Mouse (Mus musculus): ENCODE measurements around the gene Zzz3. TPM values are rescaled to one million over a fixed set of nuclear protein-coding genes. Genes with fewer than 3 reads are reported as not detected.

The Zzz3 gene
- polyA plus RNA-seq, 1 experiment from 2014 or later = 22.8 TPM

GRCm38 (mm10) chr3:152397335-152397940 lies 2.2 kb downstream of the Zzz3 start:
- no peak for DNase-seq (ENCODE audit: low spot score)
- H3K4me1 ChIP-seq (replicated peaks; ENCODE audit: control insufficient read depth, insufficient read depth) = no peaks in the 10 kb centered on the region; the same call in none of the 2 replicates
- H3K27me3 ChIP-seq (ENCODE audit: control insufficient read depth, insufficient read depth, low read length) = no peaks in the 10 kb centered on the region
- H3K9me3 ChIP-seq (ENCODE audit: control insufficient read depth, low read length) = no peaks in the 10 kb centered on the region
- peak; percentile 25 for TF ChIP-seq CTCF (IDR thresholded peaks at IDR 0.05; ENCODE audit: low read depth)
- TF ChIP-seq EP300 (optimal IDR thresholded peaks at IDR 0.05) = no peak
- H3K9ac ChIP-seq (ENCODE audit: low read length) = peak overlapping the region; percentile 94
- WGBS = 33% methylated on average over 9 of the region's 9 CpGs
- peak overlapping the region; percentile 100 for H3K27ac ChIP-seq (replicated peaks)
- H3K4me2 ChIP-seq (replicated peaks; ENCODE audit: low read depth) = peak overlapping the region; percentile 71
- no peak for ATAC-seq (ENCODE audit: low FRiP score, low TSS enrichment)
- peak overlapping the region; percentile 73 for H3K4me3 ChIP-seq (ENCODE audit: low read depth, low read length)
- no peaks in the 10 kb centered on the region for H3K36me3 ChIP-seq (ENCODE audit: control insufficient read depth, insufficient read depth, low read length)

GRCm38 (mm10) chr3:152400441-152400840 lies 5.2 kb downstream of the Zzz3 start:
- Histone ChIP-seq H3K27me3 (ENCODE audit: control insufficient read depth, insufficient read depth, low read length) (no peaks in the 10 kb centered on the region), H3K4me3 (ENCODE audit: low read depth, low read length) (no peak overlapping the region), H3K4me2 (replicated peaks; ENCODE audit: low read depth) (no peak overlapping the region), H3K4me1 (replicated peaks; ENCODE audit: control insufficient read depth, insufficient read depth) (no peaks in the 10 kb centered on the region; the same call in none of the 2 replicates), H3K27ac (replicated peaks) (peak overlapping the region; percentile 45; the same call in 1 of the 2 replicates), H3K9me3 (ENCODE audit: control insufficient read depth, low read length) (no peaks in the 10 kb centered on the region), H3K9ac (ENCODE audit: low read length) (no peak overlapping the region), H3K36me3 (ENCODE audit: control insufficient read depth, insufficient read depth, low read length) (no peaks in the 10 kb centered on the region)
- ATAC-seq (ENCODE audit: low FRiP score, low TSS enrichment) = no peak
- DNase-seq (ENCODE audit: low spot score) = no peak
- WGBS = 51% methylated on average over 5 of the region's 5 CpGs
- TF ChIP-seq CTCF (IDR thresholded peaks at IDR 0.05; ENCODE audit: low read depth) = no peak
- no peak for TF ChIP-seq EP300 (optimal IDR thresholded peaks at IDR 0.05)

- H3K9ac ChIP-seq (ENCODE audit: low read length) = no peak overlapping the region
- DNase-seq (ENCODE audit: low spot score) (no peak), ATAC-seq (ENCODE audit: low FRiP score, low TSS enrichment) (no peak)
- no peaks in the 10 kb centered on the region; the same call in none of the 2 replicates for H3K4me1 ChIP-seq (replicated peaks; ENCODE audit: control insufficient read depth, insufficient read depth)
- H3K4me2 ChIP-seq (replicated peaks; ENCODE audit: low read depth) = no peak overlapping the region
- no peaks in the 10 kb centered on the region for H3K36me3 ChIP-seq (ENCODE audit: control insufficient read depth, insufficient read depth, low read length)
- no peak for TF ChIP-seq CTCF (IDR thresholded peaks at IDR 0.05; ENCODE audit: low read depth)
- TF ChIP-seq EP300 (optimal IDR thresholded peaks at IDR 0.05) = no peak
- 82% methylated on average over 3 of the region's 3 CpGs for WGBS
- no peaks in the 10 kb centered on the region for H3K9me3 ChIP-seq (ENCODE audit: control insufficient read depth, low read length)
- no peak overlapping the region for H3K4me3 ChIP-seq (ENCODE audit: low read depth, low read length)
- peak overlapping the region; percentile 45; the same call in 1 of the 2 replicates for H3K27ac ChIP-seq (replicated peaks)
- H3K27me3 ChIP-seq (ENCODE audit: control insufficient read depth, insufficient read depth, low read length) = no peaks in the 10 kb centered on the region
These were observed 5.6 kb downstream of the Zzz3 start for GRCm38 (mm10) chr3:152400875-152401274.

DNA sequence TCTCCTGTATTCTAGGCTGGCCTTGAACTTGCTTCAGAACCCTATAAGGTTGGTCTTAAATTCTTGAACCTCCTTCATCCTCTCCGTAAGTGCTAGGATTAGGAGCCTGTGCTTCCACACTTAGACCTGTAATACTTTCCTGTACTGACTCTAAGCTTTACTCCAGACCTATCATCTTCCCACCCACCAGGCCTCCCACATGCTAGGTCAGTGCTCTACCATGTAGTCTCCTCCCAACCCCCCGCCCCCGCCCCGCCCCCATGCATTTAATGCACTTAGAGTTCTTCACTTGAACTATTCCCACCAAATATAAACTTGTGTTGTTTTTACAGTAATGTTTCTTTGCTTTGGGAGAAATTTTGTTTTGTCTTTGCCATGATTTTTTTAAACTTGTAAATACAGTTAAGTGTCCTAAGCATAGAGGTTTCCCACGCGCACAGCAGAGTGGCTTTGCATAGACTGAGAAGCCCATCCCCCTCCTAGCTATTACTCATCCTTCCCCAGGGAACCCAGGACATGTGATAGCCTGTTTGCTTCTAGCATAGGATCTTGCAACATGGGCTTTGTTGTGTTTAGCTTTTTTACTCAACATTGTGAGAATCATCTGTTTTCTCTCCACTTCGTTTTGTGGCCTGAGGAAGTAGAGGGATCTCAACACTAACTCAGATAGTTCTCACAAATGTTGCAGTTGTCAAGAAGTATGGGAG lies 6.8 kb downstream of the Zzz3 start:
- Histone ChIP-seq H3K9ac (ENCODE audit: low read length) (no peak overlapping the region), H3K9me3 (ENCODE audit: control insufficient read depth, low read length) (no peaks in the 10 kb centered on the region), H3K4me2 (replicated peaks; ENCODE audit: low read depth) (no peak overlapping the region), H3K27ac (replicated peaks) (peak overlapping the region; percentile 37), H3K4me1 (replicated peaks; ENCODE audit: control insufficient read depth, insufficient read depth) (no peaks in the 10 kb centered on the region; the same call in none of the 2 replicates), H3K4me3 (ENCODE audit: low read depth, low read length) (no peak overlapping the region), H3K27me3 (ENCODE audit: control insufficient read depth, insufficient read depth, low read length) (no peaks in the 10 kb centered on the region), H3K36me3 (ENCODE audit: control insufficient read depth, insufficient read depth, low read length) (no peaks in the 10 kb centered on the region)
- TF ChIP-seq EP300 (optimal IDR thresholded peaks at IDR 0.05) = no peak
- no peak for TF ChIP-seq CTCF (IDR thresholded peaks at IDR 0.05; ENCODE audit: low read depth)
- ATAC-seq (ENCODE audit: low FRiP score, low TSS enrichment) = peak; percentile 68; the same call in 1 of the 2 replicates
- 62% methylated on average over 7 of the region's 7 CpGs for WGBS
- DNase-seq (ENCODE audit: low spot score) = no peak

DNA sequence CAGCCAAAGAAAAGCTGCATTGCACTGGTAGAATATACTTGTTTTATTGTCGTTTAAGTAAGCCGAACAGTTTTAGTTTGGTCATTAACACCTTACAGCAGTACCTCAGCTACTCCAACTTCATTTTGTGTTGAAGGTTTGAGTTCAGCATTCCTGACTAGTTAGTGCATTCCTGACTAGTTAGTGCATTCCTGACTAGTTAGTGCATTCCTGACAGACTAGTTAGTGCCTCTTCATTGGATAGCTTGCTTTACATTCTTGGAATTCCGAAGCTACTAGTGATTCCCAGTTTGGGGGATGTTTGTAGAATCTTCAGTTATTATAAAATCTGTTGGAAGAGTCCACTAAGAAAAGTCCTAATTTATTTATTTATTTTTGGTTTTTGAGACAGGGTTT lies 7.4 kb downstream of the Zzz3 start:
- Histone ChIP-seq H3K36me3 (ENCODE audit: control insufficient read depth, insufficient read depth, low read length) (no peaks in the 10 kb centered on the region), H3K9me3 (ENCODE audit: control insufficient read depth, low read length) (no peaks in the 10 kb centered on the region), H3K4me3 (ENCODE audit: low read depth, low read length) (no peak overlapping the region), H3K4me2 (replicated peaks; ENCODE audit: low read depth) (no peak overlapping the region), H3K27ac (replicated peaks) (peak overlapping the region; percentile 37; the same call in 1 of the 2 replicates), H3K27me3 (ENCODE audit: control insufficient read depth, insufficient read depth, low read length) (no peaks in the 10 kb centered on the region), H3K4me1 (replicated peaks; ENCODE audit: control insufficient read depth, insufficient read depth) (no peaks in the 10 kb centered on the region; the same call in 1 of the 2 replicates), H3K9ac (ENCODE audit: low read length) (no peak overlapping the region)
- TF ChIP-seq EP300 (optimal IDR thresholded peaks at IDR 0.05) (no peak), CTCF (IDR thresholded peaks at IDR 0.05; ENCODE audit: low read depth) (no peak)
- DNase-seq (ENCODE audit: low spot score) = no peak
- ATAC-seq (ENCODE audit: low FRiP score, low TSS enrichment) = no peak
- 76% methylated on average over 3 of the region's 3 CpGs for WGBS

GRCm38 (mm10) chr3:152403827-152404226 lies 8.6 kb downstream of the Zzz3 start:
- H3K27me3 ChIP-seq (ENCODE audit: control insufficient read depth, insufficient read depth, low read length) = no peaks in the 10 kb centered on the region
- H3K4me2 ChIP-seq (replicated peaks; ENCODE audit: low read depth) = no peak overlapping the region
- WGBS = 53% methylated on average over 2 of the region's 2 CpGs
- no peak for DNase-seq (ENCODE audit: low spot score)
- no peaks in the 10 kb centered on the region for H3K36me3 ChIP-seq (ENCODE audit: control insufficient read depth, insufficient read depth, low read length)
- H3K4me3 ChIP-seq (ENCODE audit: low read depth, low read length) = no peak overlapping the region
- H3K9ac ChIP-seq (ENCODE audit: low read length) = no peak overlapping the region
- ATAC-seq (ENCODE audit: low FRiP score, low TSS enrichment) = no peak
- no peak overlapping the region for H3K27ac ChIP-seq (replicated peaks)
- TF ChIP-seq EP300 (optimal IDR thresholded peaks at IDR 0.05) (no peak), CTCF (IDR thresholded peaks at IDR 0.05; ENCODE audit: low read depth) (no peak)
- no peaks in the 10 kb centered on the region for H3K4me1 ChIP-seq (replicated peaks; ENCODE audit: control insufficient read depth, insufficient read depth)
- H3K9me3 ChIP-seq (ENCODE audit: control insufficient read depth, low read length) = no peaks in the 10 kb centered on the region
